Mouse (Mus musculus): ENCODE measurements around the gene Slc25a16.

GRCm38 (mm10) chr10:62979667-62980038 is 59.2 kb downstream of the Slc25a16 start:
- no peak for TF ChIP-seq CTCF (IDR thresholded peaks at IDR 0.05; ENCODE audit: low read depth)
- no peak for TF ChIP-seq EP300 (IDR thresholded peaks at IDR 0.05; ENCODE audit: low read depth)
